Mouse (Mus musculus) brown adipose tissue, adult 24 weeks (tissue): ENCODE results near the gene Tigar. TPM values are rescaled to one million over a fixed set of nuclear protein-coding genes. Genes with fewer than 3 reads are reported as not detected.

Experiments
- H3K27ac ChIP-seq: fragments of 200-500 bp; replicated peaks from 2 replicates; pipeline ENCODE4 v1.5.1; 2012; ENCODE audit warnings: low read depth, mild to moderate bottlenecking, low read length
- H3K4me1 ChIP-seq: fragments of 200-500 bp; 2 replicates; pipeline ENCODE4 v1.6.1; 2012; ENCODE audit warnings: low read length, mixed read lengths; ENCODE audit not compliant: control insufficient read depth, insufficient read depth, insufficient read length
- H3K4me3 ChIP-seq: fragments of 200-500 bp; 2 replicates; pipeline ENCODE4 v1.5.1; 2012; ENCODE audit warnings: low read depth, mild to moderate bottlenecking, low read length, moderate library complexity; ENCODE audit not compliant: insufficient read depth
- polyA plus RNA-seq: library from polyadenylated mRNA; stranded (reverse); fragments of >200 nt; gene quantifications from 2 replicates; pipeline ENCODE4 v1.2.4, GENCODE M21; 2012; ENCODE audit not compliant: missing spikeins, insufficient read depth, insufficient read length

Gene Tigar
- 12.9 and 14.6 TPM in 2 replicates for polyA plus RNA-seq

GRCm38 (mm10) chr6:127109402-127109930, at the start of gene Tigar:
TSS of gene Tigar (minus strand) at chr6:127109557.
- Histone ChIP-seq H3K4me3 (peak within 1 kb of the TSS; percentile 68), H3K27ac (no peak within 1 kb of the TSS)

GRCm38 (mm10) chr6:127157321-127157720, 48.0 kb upstream of the Tigar start:
- H3K27ac ChIP-seq = no peak overlapping the region
- no peak overlapping the region for H3K4me3 ChIP-seq
- peaks cover 2% of the 10 kb centered on the region; the same call in 1 of the 2 replicates for H3K4me1 ChIP-seq

More at GRCm38 (mm10) chr6:127109402-127109930, at the start of gene Tigar:
- H3K4me1 ChIP-seq = peaks cover 2% of the 10 kb centered on the region

GRCm38 (mm10) chr6:127155468-127155867, 46.1 kb upstream of the Tigar start:
- Histone ChIP-seq H3K4me3 (peak overlapping the region; percentile 51), H3K27ac (peak overlapping the region; percentile 78), H3K4me1 (peaks cover 2% of the 10 kb centered on the region; the same call in 1 of the 2 replicates)

- H3K4me1 ChIP-seq = peaks cover 2% of the 10 kb centered on the region; the same call in 1 of the 2 replicates
- peak overlapping the region; percentile 66 for H3K4me3 ChIP-seq
- H3K27ac ChIP-seq = peak overlapping the region; percentile 76
Observed at GRCm38 (mm10) chr6:127154708-127155268, 45.4 kb upstream of the Tigar start.

GRCm38 (mm10) chr6:127153972-127154707, 44.8 kb upstream of the Tigar start:
- Histone ChIP-seq H3K4me3 (peak overlapping the region; percentile 66), H3K4me1 (peaks cover 2% of the 10 kb centered on the region; the same call in 1 of the 2 replicates), H3K27ac (peak overlapping the region; percentile 76)

GRCm38 (mm10) chr6:127153296-127153800, 44.0 kb upstream of the Tigar start:
- peak overlapping the region; percentile 76 for H3K27ac ChIP-seq
- H3K4me3 ChIP-seq = peak overlapping the region; percentile 66
- peaks cover 2% of the 10 kb centered on the region; the same call in 1 of the 2 replicates for H3K4me1 ChIP-seq

- H3K4me1 ChIP-seq = peaks cover 2% of the 10 kb centered on the region
- H3K4me3 ChIP-seq = peak within 1 kb of the TSS; percentile 66
- H3K27ac ChIP-seq = peak within 1 kb of the TSS; percentile 84
Observed at GRCm38 (mm10) chr6:127152106-127152951, 43.0 kb upstream of the Tigar start, which contains the start of gene Ccnd2. TSS of gene Ccnd2 (minus strand) at chr6:127152193.

- H3K4me1 ChIP-seq = peaks cover 2% of the 10 kb centered on the region
- peak overlapping the region; percentile 84 for H3K27ac ChIP-seq
- peak overlapping the region; percentile 64 for H3K4me3 ChIP-seq
Observed at GRCm38 (mm10) chr6:127151565-127152105, 42.3 kb upstream of the Tigar start.

GRCm38 (mm10) chr6:127150663-127151564, 41.6 kb upstream of the Tigar start:
- Histone ChIP-seq H3K4me1 (peaks cover 2% of the 10 kb centered on the region), H3K4me3 (peak overlapping the region; percentile 94), H3K27ac (peak overlapping the region; percentile 43)

- Histone ChIP-seq H3K27ac (peak overlapping the region; percentile 28; the same call in 1 of the 2 replicates), H3K4me1 (peaks cover 2% of the 10 kb centered on the region), H3K4me3 (peak overlapping the region; percentile 94)
Observed at GRCm38 (mm10) chr6:127149944-127150662, 40.7 kb upstream of the Tigar start.

GRCm38 (mm10) chr6:127149303-127149943, 40.1 kb upstream of the Tigar start:
- H3K4me1 ChIP-seq = peaks cover 2% of the 10 kb centered on the region
- peak overlapping the region; percentile 28 for H3K27ac ChIP-seq
- H3K4me3 ChIP-seq = peak overlapping the region; percentile 94

GRCm38 (mm10) chr6:127148526-127149302, 39.4 kb upstream of the Tigar start:
- H3K27ac ChIP-seq = no peak overlapping the region
- H3K4me3 ChIP-seq = peak overlapping the region; percentile 94
- H3K4me1 ChIP-seq = no peaks in the 10 kb centered on the region; the same call in none of the 2 replicates
